Mouse (Mus musculus): ENCODE measurements at regions not wholly inside any gene's neighbourhood (a gene's known extent, or its start where the extent isn't known, plus 50 kb on each side); places are given as distances from the start of the nearest gene placed in this dataset.

DNA sequence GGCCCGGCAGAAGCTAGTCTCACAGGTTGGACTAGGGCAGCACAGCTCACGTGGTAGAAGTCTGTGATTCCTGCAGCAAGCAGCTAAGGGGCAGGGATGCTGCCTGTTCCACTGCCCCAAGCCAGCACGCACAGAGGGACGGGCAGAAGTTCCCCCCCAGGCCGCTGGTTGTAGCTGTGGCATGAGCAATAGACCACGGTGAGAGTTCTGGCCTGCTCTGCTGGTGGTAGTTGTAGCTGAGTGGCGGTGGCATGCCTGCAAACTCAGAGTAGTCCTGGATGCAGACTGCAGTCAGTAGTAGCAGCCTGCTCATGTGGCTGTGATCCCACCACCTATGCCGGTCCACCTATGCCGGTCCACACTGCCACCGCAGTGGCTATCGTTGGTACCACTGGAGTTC, 71.5 kb upstream of the Rpl39l start:
- Histone ChIP-seq H3K9me3 (ENCODE audit: low read length) (no peaks in the 10 kb centered on the region), H3K27me3 (ENCODE audit: insufficient read depth, low read length) (no peaks in the 10 kb centered on the region), H3K27ac (ENCODE audit: low read depth) (no peak overlapping the region), H3K9ac (replicated peaks) (no peak overlapping the region), H3K4me2 (ENCODE audit: low read depth, low read length) (no peak overlapping the region), H3K4me1 (ENCODE audit: insufficient read depth) (no peaks in the 10 kb centered on the region), H3K4me3 (ENCODE audit: low read depth, low read length) (no peak overlapping the region), H3K36me3 (replicated peaks; ENCODE audit: insufficient read depth, low read length) (no peaks in the 10 kb centered on the region)
- ATAC-seq = no peak
- DNase-seq = no peak
- TF ChIP-seq EP300 (IDR thresholded peaks at IDR 0.05; ENCODE audit: low read depth) (no peak), CTCF (IDR thresholded peaks at IDR 0.05; ENCODE audit: low read depth) (no peak)
- WGBS (ENCODE audit: insufficient replicate concordance) = 84% methylated on average over 11 of the region's 11 CpGs

DNA sequence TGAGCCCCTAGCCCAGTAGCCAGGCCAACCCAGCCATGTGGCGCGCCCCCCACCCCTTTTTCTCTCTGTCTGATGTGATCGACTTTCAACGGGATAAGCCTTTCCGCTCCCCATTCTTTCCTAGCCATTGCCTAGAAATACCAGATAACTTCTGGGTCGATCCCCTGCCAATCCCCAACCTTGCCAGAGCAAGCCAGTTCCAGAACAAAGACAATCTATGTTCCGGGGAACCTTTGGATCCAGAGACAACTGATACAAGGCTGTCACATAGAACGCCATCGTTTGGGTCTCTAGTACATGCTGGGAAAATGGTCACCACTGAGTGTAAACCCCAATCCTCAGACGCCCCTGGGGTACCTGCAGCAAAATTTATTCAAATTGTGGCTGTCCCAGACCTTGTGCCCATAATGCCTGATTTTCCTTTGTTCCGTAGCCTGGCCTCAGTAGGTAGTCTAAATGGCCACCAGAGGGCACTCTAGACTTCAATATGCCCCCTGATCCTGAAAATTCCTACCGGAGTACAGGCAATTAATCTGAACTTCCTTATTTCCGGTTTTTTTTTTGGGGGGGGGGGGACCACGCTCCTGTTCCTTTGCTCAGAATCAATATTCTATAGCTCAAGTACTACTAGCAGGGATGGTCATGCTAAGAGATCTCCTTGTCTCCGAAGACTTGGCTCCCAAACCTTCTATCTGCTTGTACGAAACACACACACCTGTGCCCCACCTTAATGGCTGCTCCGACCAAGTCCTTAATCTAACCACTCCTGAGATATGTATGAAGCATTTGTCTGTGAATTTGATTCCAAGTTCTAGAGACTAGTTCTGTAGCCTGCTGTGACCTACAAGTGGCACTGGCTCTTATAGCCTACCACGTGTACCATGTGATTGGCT, 81.3 kb upstream of the Rpl39l start:
- ATAC-seq (no peak), DNase-seq (no peak)
- H3K4me1 ChIP-seq (ENCODE audit: insufficient read depth) = no peaks in the 10 kb centered on the region
- no peaks in the 10 kb centered on the region for H3K36me3 ChIP-seq (replicated peaks; ENCODE audit: insufficient read depth, low read length)
- 53% methylated on average over 18 of the region's 18 CpGs for WGBS (ENCODE audit: insufficient replicate concordance)
- no peak overlapping the region for H3K27ac ChIP-seq (ENCODE audit: low read depth)
- no peak overlapping the region for H3K4me2 ChIP-seq (ENCODE audit: low read depth, low read length)
- no peak overlapping the region for H3K9ac ChIP-seq (replicated peaks)
- no peaks in the 10 kb centered on the region for H3K27me3 ChIP-seq (ENCODE audit: insufficient read depth, low read length)
- H3K4me3 ChIP-seq (ENCODE audit: low read depth, low read length) = no peak overlapping the region
- H3K9me3 ChIP-seq (ENCODE audit: low read length) = no peaks in the 10 kb centered on the region
- TF ChIP-seq EP300 (IDR thresholded peaks at IDR 0.05; ENCODE audit: low read depth) = no peak
- TF ChIP-seq CTCF (IDR thresholded peaks at IDR 0.05; ENCODE audit: low read depth) = peak; percentile 60

DNA sequence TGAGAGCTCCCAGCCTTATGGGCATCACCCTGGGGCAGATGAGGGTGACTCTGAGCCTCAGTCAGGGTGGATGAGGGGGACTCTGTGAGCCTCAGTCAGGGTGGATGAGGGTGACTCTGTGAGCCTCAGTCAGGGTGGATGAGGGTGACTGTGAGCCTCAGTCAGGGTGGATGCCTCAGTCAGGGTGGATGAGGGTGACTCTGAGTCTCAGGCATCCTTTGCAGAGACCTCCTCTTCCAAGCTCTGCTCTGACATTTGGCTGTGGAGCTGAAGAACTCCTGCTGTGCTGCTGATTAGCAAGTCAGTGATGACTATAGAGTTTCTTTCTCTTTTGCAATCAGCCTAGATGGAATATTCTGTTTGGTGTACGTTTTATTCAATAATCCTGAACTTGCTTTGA, 83.7 kb upstream of the Rpl39l start:
- no peaks in the 10 kb centered on the region for H3K27me3 ChIP-seq (ENCODE audit: insufficient read depth, low read length)
- no peak overlapping the region for H3K27ac ChIP-seq (ENCODE audit: low read depth)
- no peak for DNase-seq
- H3K9me3 ChIP-seq (ENCODE audit: low read length) = no peaks in the 10 kb centered on the region
- H3K4me3 ChIP-seq (ENCODE audit: low read depth, low read length) = no peak overlapping the region
- H3K9ac ChIP-seq (replicated peaks) = no peak overlapping the region
- no peak overlapping the region for H3K4me2 ChIP-seq (ENCODE audit: low read depth, low read length)
- no peaks in the 10 kb centered on the region for H3K36me3 ChIP-seq (replicated peaks; ENCODE audit: insufficient read depth, low read length)
- no peak for TF ChIP-seq CTCF (IDR thresholded peaks at IDR 0.05; ENCODE audit: low read depth)
- TF ChIP-seq EP300 (IDR thresholded peaks at IDR 0.05; ENCODE audit: low read depth) = no peak
- no peak for ATAC-seq
- WGBS (ENCODE audit: insufficient replicate concordance) = 37% methylated on average over 1 of the region's 1 CpGs
- H3K4me1 ChIP-seq (ENCODE audit: insufficient read depth) = no peaks in the 10 kb centered on the region

DNA sequence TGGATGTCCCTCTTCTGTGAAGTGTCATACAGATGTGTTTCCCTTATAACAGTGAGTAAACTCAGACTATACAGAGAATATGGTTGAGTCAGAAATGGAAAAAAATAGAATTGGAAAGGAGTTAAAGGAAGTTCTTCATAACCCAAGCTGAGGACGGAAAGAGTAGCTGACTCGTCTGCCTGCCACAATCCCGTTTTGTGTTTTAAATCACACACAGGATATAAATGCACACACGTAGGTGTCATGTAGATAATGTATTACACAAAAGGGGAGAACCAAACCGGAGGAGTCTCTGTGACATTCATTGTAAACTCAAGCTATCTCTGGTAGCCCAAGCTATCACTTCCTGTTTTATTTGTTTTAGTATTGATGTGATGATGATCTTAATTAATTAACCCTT, 84.6 kb upstream of the Rpl39l start:
- ATAC-seq = no peak
- WGBS (ENCODE audit: insufficient replicate concordance) = 58% methylated on average over 5 of the region's 5 CpGs
- no peaks in the 10 kb centered on the region for H3K36me3 ChIP-seq (replicated peaks; ENCODE audit: insufficient read depth, low read length)
- no peak overlapping the region for H3K4me3 ChIP-seq (ENCODE audit: low read depth, low read length)
- no peak overlapping the region for H3K9ac ChIP-seq (replicated peaks)
- no peaks in the 10 kb centered on the region for H3K27me3 ChIP-seq (ENCODE audit: insufficient read depth, low read length)
- H3K27ac ChIP-seq (ENCODE audit: low read depth) = no peak overlapping the region
- no peaks in the 10 kb centered on the region for H3K9me3 ChIP-seq (ENCODE audit: low read length)
- no peak overlapping the region for H3K4me2 ChIP-seq (ENCODE audit: low read depth, low read length)
- no peaks in the 10 kb centered on the region for H3K4me1 ChIP-seq (ENCODE audit: insufficient read depth)
- no peak for DNase-seq
- TF ChIP-seq EP300 (IDR thresholded peaks at IDR 0.05; ENCODE audit: low read depth) = no peak
- TF ChIP-seq CTCF (IDR thresholded peaks at IDR 0.05; ENCODE audit: low read depth) = no peak

DNA sequence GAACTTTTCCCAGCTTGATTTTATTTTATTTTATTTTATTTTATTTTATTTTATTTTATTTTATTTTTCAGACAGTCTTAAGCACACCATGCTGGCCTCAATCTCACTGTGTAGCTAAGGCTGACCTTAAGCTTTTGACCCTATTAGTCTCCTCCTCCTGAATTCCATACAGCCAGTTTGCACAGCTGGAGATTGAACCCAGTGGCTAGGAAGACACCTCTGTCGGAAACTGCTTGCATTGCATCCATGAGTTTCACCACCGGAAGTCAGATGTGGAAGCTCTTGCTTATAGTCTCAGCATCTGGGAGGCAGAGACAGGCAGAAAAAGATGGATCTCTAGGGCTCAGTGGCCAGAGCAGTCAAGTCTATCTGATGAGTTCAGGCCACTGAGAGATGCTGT, 86.4 kb upstream of the Grin2a start:
- TF ChIP-seq CTCF (IDR thresholded peaks at IDR 0.05; ENCODE audit: low read depth) (no peak), EP300 (IDR thresholded peaks at IDR 0.05; ENCODE audit: low read depth) (no peak)
- H3K36me3 ChIP-seq (replicated peaks; ENCODE audit: insufficient read depth, low read length) = no peaks in the 10 kb centered on the region
- no peak overlapping the region for H3K4me2 ChIP-seq (ENCODE audit: low read depth, low read length)
- DNase-seq (no peak), ATAC-seq (no peak)
- WGBS (ENCODE audit: insufficient replicate concordance) = 48% methylated on average over 2 of the region's 2 CpGs
- H3K9ac ChIP-seq (replicated peaks) = no peak overlapping the region
- H3K4me1 ChIP-seq (ENCODE audit: insufficient read depth) = no peaks in the 10 kb centered on the region
- H3K9me3 ChIP-seq (ENCODE audit: low read length) = no peaks in the 10 kb centered on the region
- no peak overlapping the region for H3K27ac ChIP-seq (ENCODE audit: low read depth)
- H3K27me3 ChIP-seq (ENCODE audit: insufficient read depth, low read length) = no peaks in the 10 kb centered on the region
- no peak overlapping the region for H3K4me3 ChIP-seq (ENCODE audit: low read depth, low read length)

DNA sequence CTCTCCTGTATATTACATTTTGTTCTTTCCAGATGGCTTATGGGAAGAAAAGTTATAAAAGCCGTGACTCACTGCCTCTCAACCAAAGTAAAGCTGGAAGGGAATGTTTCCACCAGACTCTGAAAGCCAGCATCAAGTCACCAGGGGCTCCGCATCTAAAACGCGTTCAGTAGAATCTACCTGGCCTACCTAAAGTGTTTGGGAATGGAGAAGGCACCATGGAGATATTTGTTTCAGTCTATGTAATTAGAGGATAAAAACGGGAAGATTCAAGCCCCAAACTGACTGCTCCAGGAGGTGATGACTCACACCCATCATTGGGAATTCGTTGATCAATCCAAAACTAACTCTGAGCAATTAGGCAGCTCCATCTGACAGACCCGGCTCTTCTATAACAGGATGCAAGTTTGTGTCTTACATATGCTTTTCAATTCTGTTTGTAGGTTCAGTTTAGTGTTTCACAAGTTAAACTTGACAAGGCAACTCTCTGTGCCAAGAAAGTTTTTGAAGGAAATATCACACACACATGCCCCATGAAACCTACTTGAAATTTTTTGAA, 84.8 kb upstream of the Grin2a start:
- no peak overlapping the region for H3K4me2 ChIP-seq (ENCODE audit: low read depth, low read length)
- 76% methylated on average over 7 of the region's 7 CpGs for WGBS (ENCODE audit: insufficient replicate concordance)
- H3K27me3 ChIP-seq (ENCODE audit: insufficient read depth, low read length) = no peaks in the 10 kb centered on the region

More for the DNA sequence above, 84.8 kb upstream of the Grin2a start:
- Histone ChIP-seq H3K27ac (ENCODE audit: low read depth) (no peak overlapping the region), H3K9me3 (ENCODE audit: low read length) (no peaks in the 10 kb centered on the region), H3K4me3 (ENCODE audit: low read depth, low read length) (no peak overlapping the region), H3K36me3 (replicated peaks; ENCODE audit: insufficient read depth, low read length) (no peaks in the 10 kb centered on the region), H3K9ac (replicated peaks) (no peak overlapping the region), H3K4me1 (ENCODE audit: insufficient read depth) (no peaks in the 10 kb centered on the region)
- ATAC-seq = no peak
- TF ChIP-seq CTCF (IDR thresholded peaks at IDR 0.05; ENCODE audit: low read depth) = no peak
- TF ChIP-seq EP300 (IDR thresholded peaks at IDR 0.05; ENCODE audit: low read depth) = no peak
- DNase-seq = no peak
